Mouse (Mus musculus): ENCODE results near the gene Map3k13. TPM values are rescaled to one million over a fixed set of nuclear protein-coding genes. Genes with fewer than 3 reads are reported as not detected.
"Not testable (repeated sequence)": the region's sequence is repeated elsewhere in the genome, so short reads cannot be mapped to it uniquely, and the experiment has no call there.

Map3k13 gene
- polyA plus RNA-seq, 1 experiment from 2014 or later: 5.7 TPM

DNA sequence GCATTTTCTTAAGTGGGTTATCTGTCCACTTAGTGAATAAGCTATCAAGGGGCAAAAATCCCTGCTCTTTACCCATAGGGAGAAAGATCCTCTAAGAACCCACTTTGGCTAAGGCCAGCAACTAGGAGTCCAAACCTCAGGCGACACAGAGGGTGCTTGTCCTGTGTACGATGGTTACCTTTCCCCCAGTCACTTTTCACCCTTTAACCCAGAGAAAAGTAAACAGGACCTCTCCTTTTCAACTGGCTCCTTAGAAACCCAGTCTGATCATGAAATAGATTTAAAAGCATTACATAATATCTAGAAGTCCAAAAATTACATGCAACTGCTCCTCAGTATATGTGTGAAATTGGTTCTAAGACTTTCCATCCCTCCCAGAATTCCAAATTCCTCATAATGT lies 11.3 kb upstream of the Map3k13 start:
- no peak for ATAC-seq
- no peak overlapping the region for H3K9ac ChIP-seq (replicated peaks; ENCODE audit: low read depth, low read length)
- H3K4me2 ChIP-seq (ENCODE audit: low read length): no peak overlapping the region
- no peaks in the 10 kb centered on the region for H3K9me3 ChIP-seq (ENCODE audit: control insufficient read depth, low read length)
- WGBS: 76% methylated on average over 2 of the region's 2 CpGs
- no peak overlapping the region for H3K27ac ChIP-seq (ENCODE audit: low read length)
- no peak overlapping the region for H3K4me3 ChIP-seq (replicated peaks; ENCODE audit: low read length)
- no peaks in the 10 kb centered on the region for H3K36me3 ChIP-seq (ENCODE audit: control insufficient read depth, insufficient read depth)
- peaks cover 7% of the 10 kb centered on the region; the same call in 1 of the 2 replicates for H3K4me1 ChIP-seq (replicated peaks; ENCODE audit: control insufficient read depth, insufficient read depth, low read length)
- H3K27me3 ChIP-seq (replicated peaks; ENCODE audit: control insufficient read depth, insufficient read depth, low read length): no peaks in the 10 kb centered on the region

DNA sequence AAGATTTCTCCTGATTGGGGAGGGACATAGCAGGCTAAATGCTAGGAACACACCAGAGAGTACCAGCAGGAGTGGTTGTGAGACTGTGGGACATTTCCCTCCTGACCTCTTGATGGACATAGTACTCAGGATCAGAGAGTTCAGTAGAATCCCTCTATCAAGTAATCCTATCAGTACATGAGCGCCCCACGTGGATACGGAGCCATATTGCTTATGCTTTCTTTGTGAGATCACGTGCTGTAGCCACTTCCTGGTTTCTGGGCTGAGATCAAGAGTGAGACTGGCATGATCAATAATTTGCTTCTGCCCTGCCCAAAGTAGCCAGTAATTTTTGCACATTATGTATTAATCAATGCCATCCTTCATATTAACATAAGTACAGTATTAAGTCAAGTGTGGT lies 9.1 kb upstream of the Map3k13 start:
- Histone ChIP-seq H3K4me3 (replicated peaks; ENCODE audit: low read length) (no peak overlapping the region), H3K27ac (ENCODE audit: low read length) (no peak overlapping the region), H3K4me1 (replicated peaks; ENCODE audit: control insufficient read depth, insufficient read depth, low read length) (peaks cover 10% of the 10 kb centered on the region; the same call in 1 of the 2 replicates), H3K27me3 (replicated peaks; ENCODE audit: control insufficient read depth, insufficient read depth, low read length) (no peaks in the 10 kb centered on the region), H3K9me3 (ENCODE audit: control insufficient read depth, low read length) (no peaks in the 10 kb centered on the region), H3K36me3 (ENCODE audit: control insufficient read depth, insufficient read depth) (no peaks in the 10 kb centered on the region), H3K4me2 (ENCODE audit: low read length) (no peak overlapping the region), H3K9ac (replicated peaks; ENCODE audit: low read depth, low read length) (no peak overlapping the region)
- ATAC-seq: no peak
- WGBS: 81% methylated on average over 4 of the region's 4 CpGs

DNA sequence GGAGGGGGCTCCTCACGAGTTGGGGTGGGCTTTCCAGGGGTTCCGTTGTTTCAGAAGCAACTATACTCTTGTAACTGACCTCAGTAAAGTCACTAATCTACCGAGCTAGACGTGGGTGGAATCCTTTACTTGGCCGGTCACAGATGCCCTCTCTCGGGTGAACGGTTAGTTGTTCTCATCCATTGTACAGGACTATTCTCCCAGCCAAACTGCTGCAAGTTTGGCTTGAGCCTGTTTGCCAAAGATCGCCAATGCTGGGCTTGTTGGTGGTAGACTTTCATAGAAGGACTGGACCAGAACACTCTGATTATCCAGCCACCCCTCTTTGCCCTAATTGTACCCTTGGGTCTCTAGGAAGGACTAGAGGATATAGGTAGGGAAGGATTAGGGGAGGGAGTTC lies 7.8 kb upstream of the Map3k13 start:
- H3K4me1 ChIP-seq (replicated peaks; ENCODE audit: control insufficient read depth, insufficient read depth, low read length): peaks cover 10% of the 10 kb centered on the region; the same call in 1 of the 2 replicates
- ATAC-seq: no peak
- H3K27me3 ChIP-seq (replicated peaks; ENCODE audit: control insufficient read depth, insufficient read depth, low read length): no peaks in the 10 kb centered on the region
- H3K36me3 ChIP-seq (ENCODE audit: control insufficient read depth, insufficient read depth): no peaks in the 10 kb centered on the region
- no peak overlapping the region for H3K9ac ChIP-seq (replicated peaks; ENCODE audit: low read depth, low read length)
- no peaks in the 10 kb centered on the region for H3K9me3 ChIP-seq (ENCODE audit: control insufficient read depth, low read length)
- WGBS: 88% methylated on average over 8 of the region's 8 CpGs
- no peak overlapping the region for H3K4me3 ChIP-seq (replicated peaks; ENCODE audit: low read length)
- H3K4me2 ChIP-seq (ENCODE audit: low read length): no peak overlapping the region
- no peak overlapping the region for H3K27ac ChIP-seq (ENCODE audit: low read length)

DNA sequence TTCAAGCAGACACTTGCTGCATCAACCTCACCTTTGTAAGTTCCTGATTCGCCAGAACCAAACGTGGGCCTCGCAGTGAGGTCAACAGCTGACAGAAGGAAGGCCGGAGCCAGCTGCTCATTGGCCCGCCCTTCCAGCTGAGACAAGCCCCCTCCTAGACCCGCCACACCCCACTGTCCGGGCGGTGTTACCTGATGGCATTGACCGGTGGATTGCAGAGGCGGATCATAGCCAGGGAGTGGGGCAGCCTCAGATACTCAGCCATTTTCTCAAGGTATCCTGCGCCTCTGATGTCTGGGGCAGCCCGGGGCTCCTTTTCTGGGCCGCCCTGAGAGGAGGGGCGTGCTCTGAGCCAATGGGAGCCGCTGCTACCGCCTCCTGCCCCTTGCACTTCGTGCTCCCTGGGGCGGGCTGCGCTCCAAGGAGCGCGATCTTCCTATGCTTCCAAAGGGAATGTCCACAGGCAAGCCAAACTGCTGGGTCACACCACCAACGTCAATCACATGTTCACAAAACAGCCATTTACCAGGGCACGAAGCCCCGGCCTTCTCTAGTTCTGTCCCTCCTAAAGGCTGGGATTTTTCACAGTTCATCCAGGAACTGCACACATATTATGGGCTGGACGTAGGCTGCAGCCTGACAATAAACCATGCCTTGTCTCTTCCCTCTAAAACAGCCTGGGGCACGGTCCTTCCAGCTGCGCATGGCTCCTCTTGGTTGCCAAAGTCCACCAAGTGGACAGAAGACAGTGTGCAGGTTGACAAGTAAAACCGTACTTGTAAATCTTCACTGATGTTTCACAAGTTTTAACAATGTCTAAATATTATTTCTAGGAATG lies 6.4 kb upstream of the Map3k13 start, which contains the start of gene Ehhadh:
Gene Ehhadh, minus strand, starts transcription at position 292 of the 838 bp plus-strand sequence.
- Histone ChIP-seq H3K9me3 (ENCODE audit: control insufficient read depth, low read length) (no peaks in the 10 kb centered on the region), H3K4me3 (replicated peaks; ENCODE audit: low read length) (peak within 1 kb of the TSS; percentile 52), H3K27me3 (replicated peaks; ENCODE audit: control insufficient read depth, insufficient read depth, low read length) (no peaks in the 10 kb centered on the region), H3K4me1 (replicated peaks; ENCODE audit: control insufficient read depth, insufficient read depth, low read length) (peaks cover 10% of the 10 kb centered on the region; the same call in 1 of the 2 replicates), H3K9ac (replicated peaks; ENCODE audit: low read depth, low read length) (peak within 1 kb of the TSS; percentile 70), H3K27ac (ENCODE audit: low read length) (no peak within 1 kb of the TSS), H3K36me3 (ENCODE audit: control insufficient read depth, insufficient read depth) (no peaks in the 10 kb centered on the region), H3K4me2 (ENCODE audit: low read length) (peak within 1 kb of the TSS; percentile 76)
- ATAC-seq: peak; percentile 93
- 7% methylated on average over 28 of the region's 28 CpGs for WGBS

DNA sequence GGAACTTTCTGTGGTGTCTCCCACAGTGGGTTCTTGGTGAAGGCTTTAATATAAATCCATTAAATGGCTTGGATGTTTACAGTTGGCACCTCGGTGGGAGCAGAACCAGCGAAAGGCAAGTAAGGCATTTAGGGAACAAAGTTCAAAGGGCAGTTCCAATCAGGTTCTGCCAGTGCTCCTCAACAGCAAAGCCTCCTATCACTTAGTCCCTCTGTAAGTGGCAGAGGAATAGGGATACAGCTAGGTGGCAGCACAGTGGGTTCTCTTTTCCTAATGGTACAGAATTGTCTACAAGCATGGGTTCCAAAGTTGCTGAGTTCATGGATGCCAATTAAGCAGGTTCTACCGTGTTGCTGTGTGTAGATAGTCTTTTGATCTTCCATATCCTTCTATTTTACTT lies 5.6 kb upstream of the Map3k13 start:
- no peaks in the 10 kb centered on the region for H3K27me3 ChIP-seq (replicated peaks; ENCODE audit: control insufficient read depth, insufficient read depth, low read length)
- H3K4me3 ChIP-seq (replicated peaks; ENCODE audit: low read length): no peak overlapping the region
- no peak for ATAC-seq
- peaks cover 13% of the 10 kb centered on the region for H3K4me1 ChIP-seq (replicated peaks; ENCODE audit: control insufficient read depth, insufficient read depth, low read length)
- H3K27ac ChIP-seq (ENCODE audit: low read length): no peak overlapping the region
- WGBS: 47% methylated on average over 3 of the region's 3 CpGs
- no peak overlapping the region for H3K9ac ChIP-seq (replicated peaks; ENCODE audit: low read depth, low read length)
- H3K36me3 ChIP-seq (ENCODE audit: control insufficient read depth, insufficient read depth): no peaks in the 10 kb centered on the region
- no peaks in the 10 kb centered on the region for H3K9me3 ChIP-seq (ENCODE audit: control insufficient read depth, low read length)
- H3K4me2 ChIP-seq (ENCODE audit: low read length): no peak overlapping the region

DNA sequence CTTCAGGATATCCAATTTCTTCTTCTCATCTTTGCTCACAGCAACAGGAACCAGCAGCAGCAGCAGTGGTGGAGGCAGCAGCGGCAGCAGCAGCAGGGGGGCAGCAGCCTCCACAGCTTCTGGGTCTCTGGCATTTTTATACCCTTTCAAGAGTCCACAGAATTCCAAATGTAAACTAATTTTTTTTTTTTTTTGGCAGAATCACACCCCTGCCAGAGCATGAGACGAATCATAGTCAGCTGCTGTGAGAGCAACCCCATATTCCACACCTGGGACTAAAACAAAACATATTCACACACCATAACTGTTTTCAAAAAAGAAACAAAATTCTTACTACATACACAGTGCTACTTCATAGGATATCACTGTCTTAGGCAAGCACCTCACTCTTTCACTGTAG lies 5.0 kb upstream of the Map3k13 start:
- WGBS: 83% methylated on average over 2 of the region's 2 CpGs
- H3K36me3 ChIP-seq (ENCODE audit: control insufficient read depth, insufficient read depth): no peaks in the 10 kb centered on the region
- H3K9me3 ChIP-seq (ENCODE audit: control insufficient read depth, low read length): no peaks in the 10 kb centered on the region
- peaks cover 14% of the 10 kb centered on the region for H3K4me1 ChIP-seq (replicated peaks; ENCODE audit: control insufficient read depth, insufficient read depth, low read length)
- no peak overlapping the region for H3K9ac ChIP-seq (replicated peaks; ENCODE audit: low read depth, low read length)
- H3K4me2 ChIP-seq (ENCODE audit: low read length): no peak overlapping the region
- H3K4me3 ChIP-seq (replicated peaks; ENCODE audit: low read length): no peak overlapping the region
- ATAC-seq: no peak
- H3K27ac ChIP-seq (ENCODE audit: low read length): no peak overlapping the region
- no peaks in the 10 kb centered on the region for H3K27me3 ChIP-seq (replicated peaks; ENCODE audit: control insufficient read depth, insufficient read depth, low read length)

DNA sequence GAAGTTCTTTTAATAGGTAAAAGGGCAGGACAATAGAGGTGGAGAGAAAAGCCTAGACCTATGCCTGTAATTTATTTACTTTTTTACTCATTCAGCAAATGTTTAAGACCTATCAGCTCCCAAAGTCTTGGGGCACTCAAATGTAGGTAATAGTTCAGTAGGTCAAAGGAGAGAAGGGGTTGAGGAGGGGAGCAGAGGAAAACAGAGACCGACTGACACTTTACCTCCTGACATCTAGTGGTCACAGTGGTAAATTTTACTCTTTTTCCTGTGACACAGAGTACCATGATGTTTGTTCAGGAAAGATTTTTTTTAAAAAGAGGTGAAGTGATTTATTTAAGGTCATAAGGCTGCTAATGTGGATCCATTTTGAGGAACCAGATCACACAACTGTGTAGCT lies 3.7 kb upstream of the Map3k13 start:
- no peak for ATAC-seq

DNA sequence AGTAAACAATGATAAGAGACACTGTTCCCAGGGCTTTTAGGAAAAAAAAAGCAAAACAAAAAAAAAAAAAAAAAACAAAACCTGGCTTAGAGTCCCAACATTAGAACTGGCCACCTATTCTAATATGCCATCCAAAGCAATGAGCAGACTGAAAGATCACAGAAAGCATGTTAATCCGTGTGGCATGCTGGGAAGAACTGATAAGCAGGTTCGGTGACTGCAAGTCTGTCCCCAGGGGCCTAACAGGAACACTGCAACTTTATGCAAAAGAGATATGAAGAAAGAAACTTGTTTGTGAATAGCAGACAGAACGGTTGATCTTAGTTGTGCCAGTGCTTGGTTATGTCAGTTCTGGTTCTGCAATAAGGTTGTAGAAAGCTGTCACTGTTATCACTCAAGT lies 2.4 kb upstream of the Map3k13 start:
- no peak overlapping the region for H3K9ac ChIP-seq (replicated peaks; ENCODE audit: low read depth, low read length)
- peaks cover 18% of the 10 kb centered on the region for H3K4me1 ChIP-seq (replicated peaks; ENCODE audit: control insufficient read depth, insufficient read depth, low read length)
- 65% methylated on average over 3 of the region's 3 CpGs for WGBS
- H3K9me3 ChIP-seq (ENCODE audit: control insufficient read depth, low read length): no peaks in the 10 kb centered on the region
- H3K27ac ChIP-seq (ENCODE audit: low read length): no peak overlapping the region
- H3K4me2 ChIP-seq (ENCODE audit: low read length): no peak overlapping the region
- no peak overlapping the region for H3K4me3 ChIP-seq (replicated peaks; ENCODE audit: low read length)
- ATAC-seq: no peak
- no peaks in the 10 kb centered on the region for H3K27me3 ChIP-seq (replicated peaks; ENCODE audit: control insufficient read depth, insufficient read depth, low read length)
- H3K36me3 ChIP-seq (ENCODE audit: control insufficient read depth, insufficient read depth): no peaks in the 10 kb centered on the region

More for the DNA sequence above, 3.7 kb upstream of the Map3k13 start:
- H3K4me2 ChIP-seq (ENCODE audit: low read length): no peak overlapping the region
- H3K9me3 ChIP-seq (ENCODE audit: control insufficient read depth, low read length): no peaks in the 10 kb centered on the region
- H3K27me3 ChIP-seq (replicated peaks; ENCODE audit: control insufficient read depth, insufficient read depth, low read length): no peaks in the 10 kb centered on the region
- peaks cover 18% of the 10 kb centered on the region for H3K4me1 ChIP-seq (replicated peaks; ENCODE audit: control insufficient read depth, insufficient read depth, low read length)
- no peak overlapping the region for H3K9ac ChIP-seq (replicated peaks; ENCODE audit: low read depth, low read length)
- no peak overlapping the region for H3K27ac ChIP-seq (ENCODE audit: low read length)
- no peak overlapping the region for H3K4me3 ChIP-seq (replicated peaks; ENCODE audit: low read length)
- 22% methylated on average over 1 of the region's 1 CpGs for WGBS
- H3K36me3 ChIP-seq (ENCODE audit: control insufficient read depth, insufficient read depth): no peaks in the 10 kb centered on the region

DNA sequence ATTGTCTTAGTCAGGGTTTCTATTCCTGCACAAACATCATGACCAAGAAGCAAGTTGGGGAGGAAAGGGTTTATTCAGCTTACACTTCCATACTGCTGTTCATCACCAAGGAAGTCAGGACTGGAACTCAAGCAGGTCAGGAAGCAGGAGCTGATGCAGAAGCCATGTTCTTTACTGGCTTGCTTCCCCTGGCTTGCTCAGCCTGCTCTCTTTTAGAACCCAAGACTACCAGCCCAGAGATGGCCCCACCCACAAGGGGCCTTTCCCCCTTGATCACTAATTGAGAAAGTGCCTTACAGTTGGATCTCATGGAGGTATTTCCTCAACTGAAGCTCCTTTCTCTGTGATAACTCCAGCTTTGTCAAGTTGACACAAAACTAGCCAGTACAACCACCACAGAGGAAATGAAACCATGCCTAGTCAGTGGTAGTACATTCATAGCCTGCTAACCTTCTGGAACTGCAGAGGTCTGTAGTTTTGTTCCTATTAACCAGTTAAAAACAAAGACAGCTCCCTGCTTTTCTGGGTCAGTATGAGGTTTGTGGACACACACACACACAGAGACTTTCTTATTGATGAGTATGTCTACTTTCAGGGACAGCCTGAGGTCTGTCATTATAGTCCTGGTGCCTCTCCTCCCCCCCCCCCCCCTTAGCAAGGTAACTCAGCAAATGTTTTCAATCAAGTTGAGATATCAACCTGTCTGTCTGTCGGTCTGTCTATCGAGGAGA lies 901 bp upstream of the Map3k13 start:
- H3K27me3 ChIP-seq (replicated peaks; ENCODE audit: control insufficient read depth, insufficient read depth, low read length); H3K36me3 ChIP-seq (ENCODE audit: control insufficient read depth, insufficient read depth); H3K27ac ChIP-seq (ENCODE audit: low read length); H3K9me3 ChIP-seq (ENCODE audit: control insufficient read depth, low read length); H3K4me1 ChIP-seq (replicated peaks; ENCODE audit: control insufficient read depth, insufficient read depth, low read length); ATAC-seq: not testable (repeated sequence)
- Histone ChIP-seq H3K4me3 (replicated peaks; ENCODE audit: low read length) (peak overlapping the region; percentile 96), H3K9ac (replicated peaks; ENCODE audit: low read depth, low read length) (peak overlapping the region; percentile 90; the same call in 1 of the 2 replicates), H3K4me2 (ENCODE audit: low read length) (peak overlapping the region; percentile 62)
- 34% methylated on average over 2 of the region's 2 CpGs for whole genome bisulfite sequencing
